Mouse (Mus musculus): ENCODE data around the gene Gadl1.

DNA sequence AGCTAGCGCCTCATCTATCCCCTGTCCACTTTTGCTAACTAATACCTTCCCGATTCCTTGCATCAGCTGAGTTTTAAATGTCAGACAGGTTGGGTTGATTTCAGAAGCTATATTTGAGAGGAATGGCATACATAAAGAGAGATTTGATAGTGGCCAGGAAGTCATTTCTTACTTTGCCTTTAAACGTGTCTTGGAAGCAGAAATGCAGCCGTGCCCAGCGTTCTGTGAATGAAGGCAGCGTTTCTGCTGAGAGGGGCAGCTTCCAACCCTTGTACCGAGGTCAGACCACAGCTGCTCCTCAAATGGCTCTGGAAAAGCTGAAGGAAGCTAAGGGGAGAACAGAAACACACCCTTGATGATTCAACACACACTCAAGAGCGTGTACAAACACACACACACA is 144.7 kb downstream of the Gadl1 start:
- no peak for TF ChIP-seq EP300 (IDR thresholded peaks at IDR 0.05; ENCODE audit: low read depth)
- TF ChIP-seq CTCF (IDR thresholded peaks at IDR 0.05; ENCODE audit: low read depth): no peak

Measured in heart, postnatal 0 days (tissue).